ENCODE assay signal across 12 mouse cellular contexts in genomic region chr19:29842973-29843372, GRCm38 (mm10). TPM values are rescaled to one million over a fixed set of nuclear protein-coding genes. Genes with fewer than 3 reads are reported as not detected.
DNase-seq lines count a peak whose midpoint lies in the region; ATAC-seq lines count a peak whose summit lies in the region.
"Had no signal": no experiment of that assay in that cellular context is flagged by ENCODE, and none has a peak within 500 bp of the region (broad histone marks: within the 10 kb centered on the region; RNA-seq: fewer than 3 reads in every experiment).

No protein-coding gene starts in this region.

- H3K9ac ChIP-seq in embryonic facial prominence, embryonic 13.5 days = no peak overlapping the region
- no peak overlapping the region for H3K9ac ChIP-seq in midbrain, embryonic 12.5 days (replicated peaks)
- no peak overlapping the region for H3K9ac ChIP-seq in kidney, embryonic 15.5 days

- no peaks in the 10 kb centered on the region for H3K36me3 ChIP-seq in embryonic facial prominence, embryonic 13.5 days
- no peaks in the 10 kb centered on the region for H3K36me3 ChIP-seq in embryonic facial prominence, embryonic 10.5 days (replicated peaks)
- H3K36me3 ChIP-seq in midbrain, embryonic 12.5 days = no peaks in the 10 kb centered on the region
- no peaks in the 10 kb centered on the region for H3K36me3 ChIP-seq in midbrain, embryonic 10.5 days
- H3K36me3 ChIP-seq in kidney, embryonic 15.5 days = no peaks in the 10 kb centered on the region
- H3K36me3 ChIP-seq: heart, embryonic 10.5 days had no signal

- no peak for DNase-seq in embryonic facial prominence, embryonic 10.5 days (ENCODE audit: low spot score)
- no peak for DNase-seq in midbrain, embryonic 10.5 days (ENCODE audit: low spot score)
- peak; percentile 85 for DNase-seq in retina, postnatal 1 day
- no peak for DNase-seq in embryo, embryonic 9.5 days (ENCODE audit: extremely low spot score)
- DNase-seq in ovary, adult 18-20 months (ENCODE audit: low spot score) = no peak
- DNase-seq: cerebellum, adult 8-10 months; layer of hippocampus, adult 9-11 months had no signal

- H3K27me3 ChIP-seq in embryonic facial prominence, embryonic 13.5 days = no peaks in the 10 kb centered on the region
- no peaks in the 10 kb centered on the region for H3K27me3 ChIP-seq in embryonic facial prominence, embryonic 10.5 days (replicated peaks; ENCODE audit: low read depth, poor library complexity, severe bottlenecking)
- no peaks in the 10 kb centered on the region for H3K27me3 ChIP-seq in midbrain, embryonic 12.5 days
- H3K27me3 ChIP-seq in midbrain, embryonic 10.5 days (ENCODE audit: low read depth, poor library complexity, severe bottlenecking) = no peaks in the 10 kb centered on the region
- no peaks in the 10 kb centered on the region for H3K27me3 ChIP-seq in kidney, embryonic 15.5 days

- no peak overlapping the region for H3K4me3 ChIP-seq in embryonic facial prominence, embryonic 13.5 days
- H3K4me3 ChIP-seq in embryonic facial prominence, embryonic 10.5 days = no peak overlapping the region
- H3K4me3 ChIP-seq in midbrain, embryonic 12.5 days = no peak overlapping the region
- no peak overlapping the region for H3K4me3 ChIP-seq in midbrain, embryonic 10.5 days
- no peak overlapping the region for H3K4me3 ChIP-seq in kidney, embryonic 15.5 days (replicated peaks)
- H3K4me3 ChIP-seq: heart, embryonic 10.5 days had no signal

- no peak overlapping the region for H3K4me2 ChIP-seq in embryonic facial prominence, embryonic 13.5 days
- H3K4me2 ChIP-seq in midbrain, embryonic 12.5 days (replicated peaks) = no peak overlapping the region
- no peak overlapping the region for H3K4me2 ChIP-seq in kidney, embryonic 15.5 days

- H3K27ac ChIP-seq in embryonic facial prominence, embryonic 13.5 days = peak overlapping the region; percentile 85
- no peak overlapping the region for H3K27ac ChIP-seq in embryonic facial prominence, embryonic 10.5 days (replicated peaks)
- 0 out of 2 replicates have a peak overlapping the region, but pooled peaks have one; percentile 50 for H3K27ac ChIP-seq in midbrain, embryonic 12.5 days (replicated peaks)
- no peak overlapping the region for H3K27ac ChIP-seq in midbrain, embryonic 10.5 days (replicated peaks)
- peak overlapping the region; percentile 61 for H3K27ac ChIP-seq in kidney, embryonic 15.5 days
- H3K27ac ChIP-seq: heart, embryonic 10.5 days had no signal

- ATAC-seq in embryonic facial prominence, embryonic 13.5 days (ENCODE audit: insufficient number of reproducible peaks, insufficient read depth, low FRiP score, low TSS enrichment, low read depth) = no peak
- no peak for ATAC-seq in midbrain, embryonic 12.5 days (ENCODE audit: low FRiP score, low read depth)
- ATAC-seq in kidney, embryonic 15.5 days (replicated peaks; ENCODE audit: low FRiP score) = no peak
- ATAC-seq: lung, postnatal 0 days had no signal

- no peaks in the 10 kb centered on the region for H3K9me3 ChIP-seq in embryonic facial prominence, embryonic 13.5 days
- no peaks in the 10 kb centered on the region for H3K9me3 ChIP-seq in embryonic facial prominence, embryonic 10.5 days
- no peaks in the 10 kb centered on the region for H3K9me3 ChIP-seq in midbrain, embryonic 12.5 days
- H3K9me3 ChIP-seq in midbrain, embryonic 10.5 days (replicated peaks) = no peaks in the 10 kb centered on the region
- no peaks in the 10 kb centered on the region for H3K9me3 ChIP-seq in kidney, embryonic 15.5 days (replicated peaks)
- H3K9me3 ChIP-seq: heart, embryonic 10.5 days had no signal

- peaks cover 27% of the 10 kb centered on the region for H3K4me1 ChIP-seq in embryonic facial prominence, embryonic 13.5 days
- peaks cover 10% of the 10 kb centered on the region for H3K4me1 ChIP-seq in embryonic facial prominence, embryonic 10.5 days
- H3K4me1 ChIP-seq in midbrain, embryonic 12.5 days = peaks cover 16% of the 10 kb centered on the region
- H3K4me1 ChIP-seq in midbrain, embryonic 10.5 days = peaks cover 15% of the 10 kb centered on the region
- peaks cover 23% of the 10 kb centered on the region for H3K4me1 ChIP-seq in kidney, embryonic 15.5 days
- H3K4me1 ChIP-seq: heart, embryonic 10.5 days had no signal

- WGBS in embryonic facial prominence, embryonic 13.5 days = 57% methylated on average over 8 of the region's 8 CpGs
- 78% methylated on average over 8 of the region's 8 CpGs for WGBS in embryonic facial prominence, embryonic 10.5 days
- 85% methylated on average over 8 of the region's 8 CpGs for WGBS in midbrain, embryonic 12.5 days
- 88% methylated on average over 8 of the region's 8 CpGs for WGBS in midbrain, embryonic 10.5 days
- 38% methylated on average over 8 of the region's 8 CpGs for WGBS in kidney, embryonic 15.5 days

RNA-seq across cellular contexts. Expression of gene Ranbp6, which starts 30.2 kb away (rescaled TPM):
- 18.3 and 21.1 TPM in 2 replicates for polyA plus RNA-seq in embryonic facial prominence, embryonic 13.5 days (2015; fragmentation: Nextera tagmentation; extraction: Ambion mirVana)
- 21.7 and 23.7 TPM in 2 replicates for polyA plus RNA-seq in embryonic facial prominence, embryonic 10.5 days (2016; fragmentation: Nextera tagmentation; extraction: Ambion mirVana)
- polyA plus RNA-seq in midbrain, embryonic 12.5 days (2016; fragmentation: Nextera tagmentation; extraction: Ambion mirVana) = 43.5 and 46.6 TPM in 2 replicates
- 25.7 and 31.1 TPM in 2 replicates for polyA plus RNA-seq in midbrain, embryonic 10.5 days (2016; fragmentation: Nextera tagmentation; extraction: Ambion mirVana)
- 17.3 and 17.4 TPM in 2 replicates for polyA plus RNA-seq in kidney, embryonic 15.5 days (2015; fragmentation: Nextera tagmentation; extraction: Ambion mirVana)

RNA-seq across cellular contexts. Expression of gene 9930021J03Rik, which starts 37.2 kb away (rescaled TPM):
- polyA plus RNA-seq in embryonic facial prominence, embryonic 13.5 days (2015; fragmentation: Nextera tagmentation; extraction: Ambion mirVana) = 7.3 and 8.2 TPM in 2 replicates
- 3.8 and 4.0 TPM in 2 replicates for polyA plus RNA-seq in embryonic facial prominence, embryonic 10.5 days (2016; fragmentation: Nextera tagmentation; extraction: Ambion mirVana)
- polyA plus RNA-seq in midbrain, embryonic 12.5 days (2016; fragmentation: Nextera tagmentation; extraction: Ambion mirVana) = 8.1 and 9.1 TPM in 2 replicates
- 4.0 and 4.2 TPM in 2 replicates for polyA plus RNA-seq in midbrain, embryonic 10.5 days (2016; fragmentation: Nextera tagmentation; extraction: Ambion mirVana)
- 5.6 and 5.7 TPM in 2 replicates for polyA plus RNA-seq in kidney, embryonic 15.5 days (2015; fragmentation: Nextera tagmentation; extraction: Ambion mirVana)

Comparison
In these comparisons a context has a peak if more than half of its experiments do, and no peak if none do; other contexts are left out.
1. H3K27ac ChIP-seq: peak in embryonic facial prominence, embryonic 13.5 days (single experiment), midbrain, embryonic 12.5 days (single experiment) and kidney, embryonic 15.5 days (single experiment); none in embryonic facial prominence, embryonic 10.5 days (single experiment) and midbrain, embryonic 10.5 days (single experiment).